Mouse (Mus musculus) testis, adult 2 months (tissue): Measurements from ENCODE around the gene Mrtfa.

Experiments
- CTCF ChIP-seq: fragments of 200-500 bp; IDR thresholded peaks from 2 replicates; pipeline ENCODE4 v1.5.1; 2012; ENCODE audit warnings: low read depth, mild to moderate bottlenecking, inconsistent platforms, low read length, moderate library complexity; ENCODE audit not compliant: control insufficient read depth, insufficient read depth, insufficient replicate concordance
- POLR2A ChIP-seq: fragments of 200-500 bp; IDR thresholded peaks from 2 replicates; pipeline ENCODE4 v1.6.1; 2012; ENCODE audit warnings: low read depth, mild to moderate bottlenecking, inconsistent platforms, low read length, moderate library complexity; ENCODE audit not compliant: control insufficient read depth

DNA sequence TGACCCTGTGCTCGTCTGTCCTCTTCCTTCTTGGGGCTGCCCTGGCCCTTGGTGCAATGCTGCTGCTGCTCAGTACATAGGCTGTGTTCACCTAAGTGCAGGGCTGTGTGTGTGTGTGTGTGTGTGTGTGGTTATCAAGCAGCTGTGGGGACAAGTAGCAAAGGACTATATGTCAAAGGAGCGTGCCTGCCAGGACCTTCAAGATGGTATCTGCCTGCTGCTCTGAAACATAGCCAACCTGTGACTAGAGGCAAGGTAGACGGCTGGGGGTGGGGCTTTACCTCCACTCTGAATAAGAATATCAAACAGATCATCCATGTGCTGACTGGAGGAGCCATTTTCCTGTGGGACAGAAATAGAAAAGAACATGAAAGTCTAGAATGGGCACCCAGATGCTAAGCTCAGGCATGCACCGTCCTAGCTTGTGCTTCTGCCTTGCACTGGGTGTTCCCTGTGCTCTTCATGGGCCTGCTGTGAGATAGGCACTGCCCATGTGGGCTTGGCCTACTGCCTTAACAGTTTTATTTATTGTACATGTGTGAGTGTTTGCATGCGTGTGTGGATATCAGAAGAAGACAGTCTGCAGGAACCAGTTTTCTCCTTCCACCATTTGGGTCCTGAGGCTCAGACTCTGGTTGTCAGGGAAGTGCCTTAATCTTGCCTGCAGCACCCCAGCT lies 175.4 kb downstream of the Mrtfa start:
- TF ChIP-seq POLR2A (no peak), CTCF (no peak)
